Mouse (Mus musculus) retina, embryonic 14.5 days (tissue): ENCODE data around the gene Gng5.

ENCODE experiments used
- DNase-seq: peaks from one replicate; pipeline ENCODE4 v3.0.0-alpha.2; 2015; ENCODE audit warnings: low spot score

The Gng5 gene

GRCm38 (mm10) chr3:146540521-146541273 is 41.1 kb downstream of the Gng5 start:
- no peak for DNase-seq

GRCm38 (mm10) chr3:146543632-146544031 is 44.0 kb downstream of the Gng5 start:
- DNase-seq, result no peak

- DNase-seq, result no peak
These were observed 55.2 kb downstream of the Gng5 start for GRCm38 (mm10) chr3:146554816-146555215.
